ENCODE assay signal across 14 mouse cellular contexts in the genomic region with DNA sequence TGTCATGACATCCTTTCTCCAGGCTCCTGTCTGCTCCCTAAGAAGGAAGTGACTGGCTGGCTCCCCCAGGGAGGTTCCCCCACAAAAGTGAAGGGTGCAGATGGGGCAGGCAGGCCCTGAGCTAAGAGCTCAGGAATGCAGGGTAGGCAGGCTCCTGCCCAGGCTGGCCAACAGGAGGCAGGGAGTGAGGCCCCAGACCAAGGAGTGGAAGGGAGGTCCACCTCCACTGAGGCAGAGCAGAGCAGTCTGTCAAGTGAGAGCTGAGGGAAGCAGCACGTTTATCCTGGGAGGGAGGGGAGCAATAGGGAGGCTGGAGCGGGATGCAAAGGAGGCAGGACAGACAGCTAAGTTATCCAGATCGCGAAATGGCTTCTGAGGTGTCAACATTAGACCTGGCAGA. TPM values are rescaled to one million over a fixed set of nuclear protein-coding genes. Genes with fewer than 3 reads are reported as not detected.
A peak's percentile ranks its signal among the peaks of the same experiment; 100 is the strongest.
DNase-seq lines count a peak whose midpoint lies in the region; ATAC-seq and TF ChIP-seq lines count a peak whose summit lies in the region.
"Had no signal": no experiment of that assay in that cellular context is flagged by ENCODE, and none has a peak within 500 bp of the region (broad histone marks: within the 10 kb centered on the region; RNA-seq: fewer than 3 reads in every experiment).

No protein-coding gene starts in this region.

- no peaks in the 10 kb centered on the region for H3K9me3 ChIP-seq in embryonic facial prominence, embryonic 13.5 days
- H3K9me3 ChIP-seq in embryonic facial prominence, embryonic 10.5 days = no peaks in the 10 kb centered on the region
- H3K9me3 ChIP-seq in hindbrain, embryonic 12.5 days (replicated peaks) = no peaks in the 10 kb centered on the region
- H3K9me3 ChIP-seq in hindbrain, embryonic 11.5 days (ENCODE audit: control insufficient read depth, low read length) = no peaks in the 10 kb centered on the region
- H3K9me3 ChIP-seq in neural tube, embryonic 13.5 days = no peaks in the 10 kb centered on the region
- no peaks in the 10 kb centered on the region for H3K9me3 ChIP-seq in stomach, postnatal 0 days (ENCODE audit: control insufficient read depth, low read length)

- peaks cover 71% of the 10 kb centered on the region for H3K4me1 ChIP-seq in embryonic facial prominence, embryonic 13.5 days
- peaks cover 72% of the 10 kb centered on the region for H3K4me1 ChIP-seq in embryonic facial prominence, embryonic 10.5 days
- H3K4me1 ChIP-seq in hindbrain, embryonic 12.5 days = peaks cover 72% of the 10 kb centered on the region
- peaks cover 14% of the 10 kb centered on the region; the same call in 1 of the 2 replicates for H3K4me1 ChIP-seq in hindbrain, embryonic 11.5 days (replicated peaks; ENCODE audit: control insufficient read depth, insufficient read depth, low read length)
- H3K4me1 ChIP-seq in neural tube, embryonic 13.5 days (replicated peaks) = peaks cover 72% of the 10 kb centered on the region
- H3K4me1 ChIP-seq in stomach, postnatal 0 days (replicated peaks; ENCODE audit: control insufficient read depth, insufficient read depth) = peaks cover 4% of the 10 kb centered on the region; the same call in 1 of the 2 replicates

- TF ChIP-seq CTCF in stomach, postnatal 0 days (IDR thresholded peaks at IDR 0.05; ENCODE audit: low read depth) = peak; percentile 16; the same call in 1 of the 2 replicates

- H3K27ac ChIP-seq in embryonic facial prominence, embryonic 13.5 days = no peak overlapping the region
- H3K27ac ChIP-seq in embryonic facial prominence, embryonic 10.5 days (replicated peaks) = no peak overlapping the region
- no peak overlapping the region for H3K27ac ChIP-seq in hindbrain, embryonic 12.5 days
- no peak overlapping the region for H3K27ac ChIP-seq in hindbrain, embryonic 11.5 days (ENCODE audit: low read depth, low read length)
- no peak overlapping the region for H3K27ac ChIP-seq in neural tube, embryonic 13.5 days (replicated peaks)
- no peak overlapping the region for H3K27ac ChIP-seq in stomach, postnatal 0 days (replicated peaks)

- no peak for TF ChIP-seq EP300 in stomach, postnatal 0 days (optimal IDR thresholded peaks at IDR 0.05)

- 53% methylated on average over 4 of the region's 4 CpGs for WGBS in embryonic facial prominence, embryonic 13.5 days
- 55% methylated on average over 4 of the region's 4 CpGs for WGBS in embryonic facial prominence, embryonic 10.5 days
- 51% methylated on average over 4 of the region's 4 CpGs for WGBS in hindbrain, embryonic 12.5 days
- WGBS in hindbrain, embryonic 11.5 days = 47% methylated on average over 4 of the region's 4 CpGs
- 61% methylated on average over 4 of the region's 4 CpGs for WGBS in neural tube, embryonic 13.5 days
- WGBS in stomach, postnatal 0 days = 30% methylated on average over 4 of the region's 4 CpGs

- H3K36me3 ChIP-seq in embryonic facial prominence, embryonic 13.5 days = peaks cover 8% of the 10 kb centered on the region
- peaks cover 66% of the 10 kb centered on the region for H3K36me3 ChIP-seq in embryonic facial prominence, embryonic 10.5 days (replicated peaks)
- H3K36me3 ChIP-seq in hindbrain, embryonic 12.5 days = peaks cover 18% of the 10 kb centered on the region; the same call in 1 of the 2 replicates
- H3K36me3 ChIP-seq in hindbrain, embryonic 11.5 days (ENCODE audit: control insufficient read depth, insufficient read depth, low read length) = no peaks in the 10 kb centered on the region
- H3K36me3 ChIP-seq in neural tube, embryonic 13.5 days = peaks cover 24% of the 10 kb centered on the region
- H3K36me3 ChIP-seq in stomach, postnatal 0 days (ENCODE audit: control insufficient read depth, insufficient read depth, low read length) = no peaks in the 10 kb centered on the region

- no peak overlapping the region for H3K4me3 ChIP-seq in embryonic facial prominence, embryonic 13.5 days
- H3K4me3 ChIP-seq in embryonic facial prominence, embryonic 10.5 days = no peak overlapping the region
- no peak overlapping the region for H3K4me3 ChIP-seq in hindbrain, embryonic 12.5 days
- H3K4me3 ChIP-seq in hindbrain, embryonic 11.5 days (ENCODE audit: low read depth, low read length) = no peak overlapping the region
- H3K4me3 ChIP-seq in neural tube, embryonic 13.5 days = no peak overlapping the region
- H3K4me3 ChIP-seq in stomach, postnatal 0 days (ENCODE audit: low read depth, low read length) = no peak overlapping the region

- no peak for ATAC-seq in embryonic facial prominence, embryonic 13.5 days (ENCODE audit: insufficient number of reproducible peaks, insufficient read depth, low FRiP score, low TSS enrichment, low read depth)
- no peak for ATAC-seq in hindbrain, embryonic 12.5 days (ENCODE audit: low FRiP score)
- ATAC-seq in hindbrain, embryonic 11.5 days (ENCODE audit: low FRiP score) = no peak
- no peak for ATAC-seq in neural tube, embryonic 13.5 days (ENCODE audit: low read depth)
- 0 out of 2 replicates have a peak, but pooled peaks have one; percentile 21 for ATAC-seq in stomach, postnatal 0 days (ENCODE audit: low FRiP score, low TSS enrichment)
- no peak for ATAC-seq in erythroblast, adult 5-6 weeks (replicated peaks; ENCODE audit: low FRiP score, poor library complexity, severe bottlenecking)
- ATAC-seq: midbrain, embryonic 16.5 days had no signal

- no peak overlapping the region for H3K4me2 ChIP-seq in embryonic facial prominence, embryonic 13.5 days
- no peak overlapping the region for H3K4me2 ChIP-seq in hindbrain, embryonic 12.5 days (replicated peaks)
- no peak overlapping the region for H3K4me2 ChIP-seq in hindbrain, embryonic 11.5 days (replicated peaks; ENCODE audit: low read depth, low read length)
- H3K4me2 ChIP-seq in neural tube, embryonic 13.5 days = no peak overlapping the region
- no peak overlapping the region for H3K4me2 ChIP-seq in stomach, postnatal 0 days (replicated peaks; ENCODE audit: low read depth)

- no peak for DNase-seq in embryonic facial prominence, embryonic 10.5 days (ENCODE audit: low spot score)
- no peak for DNase-seq in hindbrain, embryonic 11.5 days (ENCODE audit: low spot score)
- no peak for DNase-seq in neural tube, embryonic 10.5 days (ENCODE audit: extremely low spot score, low spot score)
- DNase-seq in stomach, postnatal 0 days (ENCODE audit: low spot score) = no peak
- DNase-seq: adrenal gland, adult 8-10 months; gastrocnemius, postnatal 36 days; kidney, postnatal 10 days; thymus, postnatal 14 days had no signal

- peak overlapping the region; percentile 59 for H3K9ac ChIP-seq in embryonic facial prominence, embryonic 13.5 days
- H3K9ac ChIP-seq in hindbrain, embryonic 12.5 days = peak overlapping the region; percentile 45; the same call in 1 of the 2 replicates
- no peak overlapping the region for H3K9ac ChIP-seq in hindbrain, embryonic 11.5 days (ENCODE audit: low read depth, low read length)
- peak overlapping the region; percentile 45; the same call in 1 of the 2 replicates for H3K9ac ChIP-seq in neural tube, embryonic 13.5 days
- H3K9ac ChIP-seq in stomach, postnatal 0 days (ENCODE audit: low read length) = no peak overlapping the region

- H3K27me3 ChIP-seq in embryonic facial prominence, embryonic 13.5 days = no peaks in the 10 kb centered on the region
- no peaks in the 10 kb centered on the region for H3K27me3 ChIP-seq in embryonic facial prominence, embryonic 10.5 days (replicated peaks; ENCODE audit: low read depth, poor library complexity, severe bottlenecking)
- H3K27me3 ChIP-seq in hindbrain, embryonic 12.5 days = no peaks in the 10 kb centered on the region
- no peaks in the 10 kb centered on the region for H3K27me3 ChIP-seq in hindbrain, embryonic 11.5 days (ENCODE audit: control insufficient read depth, insufficient read depth, low read length)
- no peaks in the 10 kb centered on the region for H3K27me3 ChIP-seq in neural tube, embryonic 13.5 days
- H3K27me3 ChIP-seq in stomach, postnatal 0 days (ENCODE audit: control insufficient read depth, insufficient read depth, low read length) = no peaks in the 10 kb centered on the region

RNA-seq across cellular contexts. Expression of a gene that starts 5.5 kb away (rescaled TPM):
- polyA plus RNA-seq in embryonic facial prominence, embryonic 13.5 days (2015; fragmentation: Nextera tagmentation; extraction: Ambion mirVana) = 48.8 and 57.0 TPM in 2 replicates
- polyA plus RNA-seq in embryonic facial prominence, embryonic 10.5 days (2016; fragmentation: Nextera tagmentation; extraction: Ambion mirVana) = 60.9 and 62.9 TPM in 2 replicates
- polyA plus RNA-seq in hindbrain, embryonic 12.5 days (2016; fragmentation: Nextera tagmentation; extraction: Ambion mirVana) = 143 and 150 TPM in 2 replicates
- polyA plus RNA-seq in hindbrain, embryonic 11.5 days (2014; fragmentation: Nextera tagmentation; extraction: Ambion mirVana) = 54.6 and 65.5 TPM in 2 replicates
- 90.3 and 94.4 TPM in 2 replicates for polyA plus RNA-seq in neural tube, embryonic 13.5 days (2015; fragmentation: Nextera tagmentation; extraction: Ambion mirVana)
- polyA plus RNA-seq in stomach, postnatal 0 days (2015; fragmentation: Nextera tagmentation; extraction: Ambion mirVana) = 15.2 and 17.8 TPM in 2 replicates
- total RNA-seq in erythroblast, adult 5-6 weeks (2015; ENCODE audit: low replicate concordance) = 3.3 and 7.3 TPM in 2 replicates
- total RNA-seq in erythroblast, adult 5-6 weeks (2017; ENCODE audit: low replicate concordance) = 7.7 and 17.0 TPM in 2 replicates

RNA-seq across cellular contexts. Expression of a gene that starts 11.5 kb away (rescaled TPM):
- polyA plus RNA-seq in embryonic facial prominence, embryonic 13.5 days (2015; fragmentation: Nextera tagmentation; extraction: Ambion mirVana) = 122 and 126 TPM in 2 replicates
- polyA plus RNA-seq in embryonic facial prominence, embryonic 10.5 days (2016; fragmentation: Nextera tagmentation; extraction: Ambion mirVana) = 91.8 and 92.3 TPM in 2 replicates
- 109 and 113 TPM in 2 replicates for polyA plus RNA-seq in hindbrain, embryonic 12.5 days (2016; fragmentation: Nextera tagmentation; extraction: Ambion mirVana)
- 17.8 and 39.1 TPM in 2 replicates for polyA plus RNA-seq in hindbrain, embryonic 11.5 days (2014; fragmentation: Nextera tagmentation; extraction: Ambion mirVana)
- polyA plus RNA-seq in neural tube, embryonic 13.5 days (2015; fragmentation: Nextera tagmentation; extraction: Ambion mirVana) = 147 and 160 TPM in 2 replicates
- 80.7 and 84.6 TPM in 2 replicates for polyA plus RNA-seq in stomach, postnatal 0 days (2015; fragmentation: Nextera tagmentation; extraction: Ambion mirVana)
- total RNA-seq in erythroblast, adult 5-6 weeks (2015; ENCODE audit: low replicate concordance) = 8.3 and 12.7 TPM in 2 replicates
- 10.7 and 14.2 TPM in 2 replicates for total RNA-seq in erythroblast, adult 5-6 weeks (2017; ENCODE audit: low replicate concordance)

RNA-seq across cellular contexts. Expression of a gene that starts 35.9 kb away (rescaled TPM):
- 33.9 and 43.4 TPM in 2 replicates for polyA plus RNA-seq in embryonic facial prominence, embryonic 13.5 days (2015; fragmentation: Nextera tagmentation; extraction: Ambion mirVana)
- polyA plus RNA-seq in embryonic facial prominence, embryonic 10.5 days (2016; fragmentation: Nextera tagmentation; extraction: Ambion mirVana) = 7.3 and 11.2 TPM in 2 replicates
- polyA plus RNA-seq in hindbrain, embryonic 12.5 days (2016; fragmentation: Nextera tagmentation; extraction: Ambion mirVana) = 50.1 and 56.7 TPM in 2 replicates
- 15.6 and 17.4 TPM in 2 replicates for polyA plus RNA-seq in hindbrain, embryonic 11.5 days (2014; fragmentation: Nextera tagmentation; extraction: Ambion mirVana)
- polyA plus RNA-seq in neural tube, embryonic 13.5 days (2015; fragmentation: Nextera tagmentation; extraction: Ambion mirVana) = 7.4 and 9.5 TPM in 2 replicates
- 6.4 and 7.8 TPM in 2 replicates for polyA plus RNA-seq in stomach, postnatal 0 days (2015; fragmentation: Nextera tagmentation; extraction: Ambion mirVana)
- not detected in 2 replicates for total RNA-seq in erythroblast, adult 5-6 weeks (2015; ENCODE audit: low replicate concordance)
- not detected in 2 replicates for total RNA-seq in erythroblast, adult 5-6 weeks (2017; ENCODE audit: low replicate concordance)
- total RNA-seq: MEL had no signal

RNA-seq across cellular contexts. Expression of a gene that starts 48.1 kb away (rescaled TPM):
- 248 and 262 TPM in 2 replicates for polyA plus RNA-seq in embryonic facial prominence, embryonic 13.5 days (2015; fragmentation: Nextera tagmentation; extraction: Ambion mirVana)
- polyA plus RNA-seq in embryonic facial prominence, embryonic 10.5 days (2016; fragmentation: Nextera tagmentation; extraction: Ambion mirVana) = 262 and 263 TPM in 2 replicates
- 250 and 255 TPM in 2 replicates for polyA plus RNA-seq in hindbrain, embryonic 12.5 days (2016; fragmentation: Nextera tagmentation; extraction: Ambion mirVana)
- 191 and 228 TPM in 2 replicates for polyA plus RNA-seq in hindbrain, embryonic 11.5 days (2014; fragmentation: Nextera tagmentation; extraction: Ambion mirVana)
- 143 and 165 TPM in 2 replicates for polyA plus RNA-seq in neural tube, embryonic 13.5 days (2015; fragmentation: Nextera tagmentation; extraction: Ambion mirVana)
- 70.3 and 78.7 TPM in 2 replicates for polyA plus RNA-seq in stomach, postnatal 0 days (2015; fragmentation: Nextera tagmentation; extraction: Ambion mirVana)
- 40.5 and 74.0 TPM in 2 replicates for total RNA-seq in erythroblast, adult 5-6 weeks (2015; ENCODE audit: low replicate concordance)
- total RNA-seq in erythroblast, adult 5-6 weeks (2017; ENCODE audit: low replicate concordance) = 130 and 133 TPM in 2 replicates

Comparison
In these comparisons a context has a peak if more than half of its experiments do, and no peak if none do; other contexts are left out.
1. H3K9ac ChIP-seq: peak in embryonic facial prominence, embryonic 13.5 days (single experiment), hindbrain, embryonic 12.5 days (single experiment) and neural tube, embryonic 13.5 days (single experiment); none in hindbrain, embryonic 11.5 days (single experiment) and stomach, postnatal 0 days (single experiment).